Mouse (Mus musculus) left cerebral cortex, adult 2 months (tissue): ENCODE results near the gene Ahcy. TPM values are rescaled to one million over a fixed set of nuclear protein-coding genes. Genes with fewer than 3 reads are reported as not detected.
"Not testable (repeated sequence)": the region's sequence is repeated elsewhere in the genome, so short reads cannot be mapped to it uniquely, and the experiment has no call there.

Source experiments
- DNase-seq, 2 experiments: peaks; one replicate each; pipeline ENCODE4 v3.0.0; 2021 to 2022; ENCODE audit warnings: low spot score in 2 of 2, mixed read lengths in 1 of 2; ENCODE audit errors: extremely low spot score in 1 of 2
- H3K27ac ChIP-seq: fragments of 200-600 bp; 2 replicates; pipeline ENCODE4 v1.8.1; 2022
- H3K4me3 ChIP-seq: fragments of 200-600 bp; 2 replicates; pipeline ENCODE4 v1.8.1; 2022
- CTCF ChIP-seq: fragments of 200-600 bp; IDR thresholded peaks from 2 replicates; pipeline ENCODE4 v1.8.1; 2022; ENCODE audit warnings: antibody characterized with exemption, mild to moderate bottlenecking, moderate library complexity
- intact Hi-C: fragments of 180-260 bp; cut with DNase I; formaldehyde crosslinking; loops from one replicate; pipeline ENCODE4 v1.15.1; 2025
- long read RNA-seq, 2 experiments: library from polyadenylated mRNA; stranded (forward); transcript quantifications; one replicate each; pipeline ENCODE4 v2.0.0; 2021; ENCODE audit warnings: borderline mapping rate in 2 of 2
- total RNA-seq, 2 experiments: library from RNA; stranded (reverse); gene quantifications; 2 replicates each; pipeline ENCODE4 v1.2.3; 2021

Gene Ahcy
- 10 to 100 TPM; 13.8 to 14.4 TPM for total RNA-seq
- long read RNA-seq, experiment 1, transcript Ahcy-201 (10 exons, 2,543 nt) = major isoform, 16 of 21 reads
- long read RNA-seq, experiment 1, partial matches to known transcripts = 1 of 21 reads
- long read RNA-seq, experiment 1, other reads (novel, unspliced or antisense) = 4 of 21 reads
- long read RNA-seq, experiment 2, transcript Ahcy-201 (10 exons, 2,543 nt) = major isoform, 13 of 16 reads
- long read RNA-seq, experiment 2, partial matches to known transcripts = 2 of 16 reads
- long read RNA-seq, experiment 2, other reads (novel, unspliced or antisense) = 1 of 16 reads

GRCm38 (mm10) chr2:155073978-155074765, at the start of gene Ahcy:
Gene Ahcy (minus strand): TSS chr2:155074497.
- intact Hi-C loops = loop anchor here (1.0 kb wide), 1 partner anchor 59 kb away; the partner anchor contains the start of gene Itch
- Histone ChIP-seq H3K4me3 (peak within 1 kb of the TSS; percentile 84), H3K27ac (peak within 1 kb of the TSS; percentile 81)
- DNase-seq = peak; percentile 89 to 91
- TF ChIP-seq CTCF = no peak

DNA sequence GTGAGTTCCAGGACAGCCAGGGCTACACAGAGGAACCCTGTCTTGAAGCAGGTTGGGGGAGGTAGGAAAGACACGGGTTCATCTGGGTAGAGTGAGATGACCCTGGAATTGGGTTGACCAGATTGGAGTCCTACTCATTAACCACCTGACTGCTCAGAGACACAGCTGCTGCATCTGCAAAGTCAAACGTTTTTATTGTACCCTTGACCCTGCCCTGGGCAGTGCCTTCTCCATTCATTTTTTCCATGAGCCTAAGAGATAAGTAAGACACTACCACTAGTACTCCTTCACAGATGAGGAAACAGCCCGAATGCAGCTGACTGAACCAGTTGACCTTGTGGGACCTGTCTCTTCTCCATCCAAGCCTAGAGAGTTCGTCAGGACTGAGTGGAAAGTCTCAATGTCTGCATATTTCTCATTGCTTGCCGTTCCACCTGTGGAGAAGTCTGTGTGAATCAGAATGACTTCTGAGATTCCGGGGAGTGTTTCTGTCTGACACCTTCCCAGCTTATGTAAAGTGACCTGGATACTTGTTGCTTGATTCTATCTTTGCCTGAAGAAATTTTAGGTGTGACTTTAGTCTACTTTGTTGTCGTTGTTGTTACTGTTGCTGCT, 41.0 kb upstream of the Ahcy start:
- DNase-seq = no peak
- Histone ChIP-seq H3K4me3 (no peak overlapping the region), H3K27ac (no peak overlapping the region)
- intact Hi-C loops = no loop called here
- TF ChIP-seq CTCF = no peak

DNA sequence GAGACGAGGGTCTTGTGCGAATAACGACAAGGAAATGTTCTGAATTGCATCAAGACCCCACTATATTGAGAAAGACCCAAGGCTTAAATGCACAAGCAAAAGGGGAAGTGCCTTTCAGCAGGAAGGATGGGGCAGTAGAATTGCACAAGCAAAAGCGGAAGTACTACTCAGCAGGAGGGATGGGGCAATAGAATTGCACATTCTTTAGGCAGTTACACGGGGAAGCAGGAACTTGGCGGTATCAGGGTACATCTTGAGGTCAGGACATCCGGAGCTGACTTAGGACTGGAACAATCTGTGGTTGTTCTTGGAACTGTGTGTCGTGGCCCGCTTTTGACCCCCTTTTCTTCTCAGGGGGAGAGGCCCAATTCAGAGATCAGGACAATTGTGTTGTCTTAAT, 33.0 kb upstream of the Ahcy start:
- intact Hi-C loops = loop anchor here (10.0 kb wide), 1 partner anchor 132 kb away; no protein-coding TSS in a partner anchor
- H3K27ac ChIP-seq, H3K4me3 ChIP-seq, DNase-seq: not testable (repeated sequence)

- TF ChIP-seq CTCF = no peak
- no peak overlapping the region for H3K4me3 ChIP-seq
- H3K27ac ChIP-seq = no peak overlapping the region
- intact Hi-C loops = loop anchor here (10.0 kb wide), 1 partner anchor 129 kb away; no protein-coding TSS in a partner anchor
- DNase-seq = no peak
These were observed 29.3 kb upstream of the Ahcy start for GRCm38 (mm10) chr2:155103607-155104006.

DNA sequence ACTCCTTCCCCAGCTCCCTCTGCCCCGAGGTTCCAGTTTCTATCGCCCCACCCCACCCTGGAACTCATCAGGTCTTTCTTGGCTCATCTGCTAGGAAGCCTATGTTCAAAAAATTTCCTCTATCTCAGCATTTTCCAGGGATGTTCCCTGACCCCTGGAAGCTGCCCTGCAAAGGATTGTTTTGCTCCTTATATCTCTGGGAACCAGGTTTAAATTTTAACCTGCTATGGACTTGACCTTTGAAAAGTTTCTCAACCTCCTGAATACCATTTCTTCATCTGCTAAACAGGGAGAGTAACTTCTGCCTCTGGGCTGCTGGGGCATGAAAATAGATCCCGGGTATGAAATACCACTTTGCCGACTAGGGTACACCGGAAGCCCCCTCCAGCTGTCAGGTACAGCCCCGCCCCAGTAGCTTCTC, 27.5 kb upstream of the Ahcy start:
- intact Hi-C loops = loop anchor here (10.0 kb wide), 1 partner anchor 127 kb away; no protein-coding TSS in a partner anchor
- no peak for DNase-seq
- H3K27ac ChIP-seq = no peak overlapping the region
- H3K4me3 ChIP-seq = no peak overlapping the region
- no peak for TF ChIP-seq CTCF

DNA sequence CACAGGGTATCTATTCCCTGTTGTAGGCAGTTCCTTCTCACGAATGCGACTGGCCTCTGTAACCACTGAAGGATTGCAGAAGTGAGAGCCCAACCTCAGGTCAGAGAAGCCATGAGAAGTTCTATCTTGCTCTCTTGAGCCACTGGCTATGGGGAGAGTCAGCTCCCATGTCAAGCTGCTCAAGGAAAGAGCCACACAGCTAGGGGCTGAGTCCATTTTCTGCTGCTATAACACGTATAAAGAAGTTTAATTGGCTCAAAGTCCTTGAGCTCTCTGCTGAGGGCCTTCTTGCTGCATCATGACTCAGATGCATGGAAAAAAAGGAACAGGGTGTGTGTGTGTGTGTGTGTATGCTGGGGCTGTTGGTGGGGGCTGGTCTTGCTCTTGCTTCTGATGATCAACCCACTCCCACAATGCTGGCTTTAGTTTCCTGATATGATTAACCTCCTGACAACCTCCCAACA, 26.5 kb upstream of the Ahcy start:
- no peak overlapping the region for H3K27ac ChIP-seq
- no peak overlapping the region for H3K4me3 ChIP-seq
- no peak for TF ChIP-seq CTCF
- no peak for DNase-seq
- intact Hi-C loops = loop anchor here (10.0 kb wide), 1 partner anchor 126 kb away; no protein-coding TSS in a partner anchor

DNA sequence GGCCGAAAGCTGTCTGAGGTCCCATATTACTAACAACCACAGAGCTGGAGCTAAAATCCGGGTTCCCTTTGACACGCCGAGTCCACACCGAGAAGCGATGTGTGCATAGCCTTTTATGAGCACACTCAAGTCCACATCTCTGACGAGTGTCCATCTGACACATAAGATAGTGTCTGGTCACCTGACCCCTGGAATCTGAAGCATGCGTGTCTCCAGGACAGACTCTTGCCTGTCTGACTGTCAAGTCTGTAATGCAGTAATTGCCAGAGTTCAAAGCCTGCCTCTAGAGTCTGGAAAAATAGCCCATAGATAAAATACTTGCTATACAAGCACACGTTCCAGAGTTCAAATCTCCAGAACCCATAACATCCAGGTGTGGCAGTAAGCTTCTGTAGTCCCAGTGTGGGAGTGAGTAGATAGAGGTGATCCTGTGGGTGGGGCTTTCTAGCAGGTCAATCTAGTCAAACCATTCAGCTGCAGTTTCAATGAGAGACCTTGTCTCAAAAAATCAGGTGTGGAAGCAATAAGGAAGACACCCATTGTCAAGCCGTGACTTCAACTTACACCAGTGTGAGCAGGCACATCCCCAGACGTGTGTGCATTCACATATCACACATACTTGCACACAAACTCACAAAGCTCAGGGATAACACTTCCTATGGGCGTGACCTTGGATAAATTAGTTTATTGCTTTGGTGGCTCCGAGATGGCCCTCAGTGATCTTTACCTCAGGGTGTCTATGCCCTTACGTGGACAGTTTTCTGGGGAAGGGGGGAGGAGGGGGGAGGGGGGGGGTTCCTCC, 25.9 kb upstream of the Ahcy start:
- H3K4me3 ChIP-seq = no peak overlapping the region
- intact Hi-C loops = loop anchor here (10.0 kb wide), 1 partner anchor 125 kb away; no protein-coding TSS in a partner anchor
- no peak for DNase-seq
- no peak for TF ChIP-seq CTCF
- H3K27ac ChIP-seq = peak overlapping the region; percentile 38

DNA sequence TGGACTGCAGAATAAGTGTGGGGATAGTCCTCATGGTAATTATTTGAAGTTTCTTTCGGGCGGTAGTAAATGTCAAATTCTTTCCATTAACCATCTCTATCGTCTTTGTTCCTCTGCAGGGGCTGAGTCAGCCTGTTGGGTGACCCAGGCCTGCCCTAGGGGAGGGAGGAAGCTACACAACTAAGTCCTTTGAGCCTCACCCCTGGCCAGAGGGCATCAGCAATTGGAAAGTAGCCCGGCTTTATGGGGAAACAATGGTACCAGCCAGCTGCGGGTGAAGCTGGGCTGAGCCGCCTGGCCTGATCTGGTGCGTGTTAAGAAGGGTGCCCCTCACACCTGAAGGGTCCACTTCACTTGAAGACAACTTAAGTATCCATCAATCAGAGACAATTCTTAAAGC, 25.1 kb upstream of the Ahcy start:
- Histone ChIP-seq H3K27ac (peak overlapping the region; percentile 38), H3K4me3 (no peak overlapping the region)
- DNase-seq = peak in 1 of 2 experiments; percentile 11
- intact Hi-C loops = no loop called here
- no peak for TF ChIP-seq CTCF

GRCm38 (mm10) chr2:155098720-155099380, 24.6 kb upstream of the Ahcy start:
- peak overlapping the region; percentile 54; the same call in 1 of the 2 replicates for H3K27ac ChIP-seq
- H3K4me3 ChIP-seq = no peak overlapping the region
- DNase-seq = no peak
- peak; percentile 35 for TF ChIP-seq CTCF
- intact Hi-C loops = no loop called here

- intact Hi-C loops = no loop called here
- TF ChIP-seq CTCF = no peak
- no peak overlapping the region for H3K27ac ChIP-seq
- H3K4me3 ChIP-seq = no peak overlapping the region
- no peak for DNase-seq
These were observed 19.1 kb upstream of the Ahcy start for GRCm38 (mm10) chr2:155093418-155093817.

- intact Hi-C loops = no loop called here
- DNase-seq = no peak
- no peak for TF ChIP-seq CTCF
- H3K4me3 ChIP-seq = no peak overlapping the region
- no peak overlapping the region for H3K27ac ChIP-seq
These were observed 17.4 kb upstream of the Ahcy start for GRCm38 (mm10) chr2:155091743-155092075.
